Mouse (Mus musculus) gastrocnemius, adult 2 months (tissue): ENCODE results near the gene Efna4. TPM values are rescaled to one million over a fixed set of nuclear protein-coding genes. Genes with fewer than 3 reads are reported as not detected.

Experiments used
- DNase-seq: peaks from one replicate; pipeline ENCODE4 v3.0.0; 2022
- H3K27ac ChIP-seq: fragments of 200-600 bp; 2 replicates; pipeline ENCODE4 v1.8.1; 2022; ENCODE audit warnings: mild to moderate bottlenecking
- H3K4me3 ChIP-seq: fragments of 200-600 bp; 2 replicates; pipeline ENCODE4 v1.8.1; 2022; ENCODE audit warnings: mild to moderate bottlenecking, moderate library complexity
- CTCF ChIP-seq: fragments of 200-600 bp; IDR thresholded peaks from 2 replicates; pipeline ENCODE4 v1.8.1; 2022; ENCODE audit warnings: antibody characterized with exemption, mild to moderate bottlenecking, moderate library complexity
- intact Hi-C: fragments of 180-260 bp; cut with DNase I; formaldehyde crosslinking; loops from one replicate; pipeline ENCODE4 v1.15.1; 2025
- total RNA-seq, 2 experiments: library from RNA; stranded (reverse); gene quantifications; 2 replicates each; pipeline ENCODE4 v1.2.3; 2021

The Efna4 gene
- total RNA-seq, 2 experiments from 2014 or later: 0.15 to 0.20 TPM

DNA sequence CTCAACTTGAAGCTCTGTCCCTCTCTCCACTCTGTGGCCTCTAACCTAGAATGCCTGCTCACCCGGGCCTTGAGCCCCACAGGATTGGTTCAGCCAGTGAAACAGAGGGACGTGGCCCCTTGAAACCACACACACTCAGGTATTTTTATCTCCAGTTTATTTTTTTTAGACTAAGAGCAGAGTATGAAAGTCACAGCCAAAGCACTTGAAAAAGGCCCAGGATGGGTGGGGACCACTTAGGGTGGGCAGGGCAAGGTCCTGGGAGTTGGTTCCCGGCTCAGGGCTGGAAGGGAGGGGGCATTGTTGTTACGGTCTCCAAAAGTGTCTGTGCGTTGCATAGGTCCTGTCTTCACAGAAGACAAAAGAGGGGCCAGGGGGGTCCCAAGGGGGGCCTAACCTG lies 23.5 kb downstream of the Efna4 start:
- TF ChIP-seq CTCF: no peak
- H3K27ac ChIP-seq: 0 out of 2 replicates have a peak overlapping the region, but pooled peaks have one; percentile 38
- intact Hi-C loops: no loop called here
- DNase-seq: no peak
- no peak overlapping the region for H3K4me3 ChIP-seq

DNA sequence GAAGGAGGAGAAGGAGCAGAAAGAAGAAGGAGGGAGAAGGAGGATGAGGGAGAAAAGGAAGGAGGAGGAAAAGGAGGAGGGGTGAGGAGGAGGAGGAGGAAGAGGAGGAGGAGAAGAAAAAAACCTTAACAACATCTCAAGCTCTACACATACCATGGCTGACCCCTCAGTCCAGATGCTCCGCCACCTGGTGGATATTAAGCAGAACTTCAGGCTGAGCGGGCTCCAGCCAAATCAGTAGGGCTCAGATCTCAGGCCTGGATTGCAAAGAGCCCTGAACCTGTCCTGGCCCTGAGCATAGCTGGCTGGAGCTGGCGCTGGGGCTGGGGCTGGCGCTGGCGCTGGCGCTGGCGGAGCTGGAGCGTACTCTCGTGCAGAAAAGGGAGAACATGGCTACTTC lies 29.7 kb downstream of the Efna4 start:
- no peak overlapping the region for H3K4me3 ChIP-seq
- no peak overlapping the region for H3K27ac ChIP-seq
- DNase-seq: peak; percentile 74
- TF ChIP-seq CTCF: peak; percentile 84
- intact Hi-C loops: loop anchor here (2.0 kb wide), 1 partner anchor 61 kb away; the partner anchor contains the start of gene Trim46

DNA sequence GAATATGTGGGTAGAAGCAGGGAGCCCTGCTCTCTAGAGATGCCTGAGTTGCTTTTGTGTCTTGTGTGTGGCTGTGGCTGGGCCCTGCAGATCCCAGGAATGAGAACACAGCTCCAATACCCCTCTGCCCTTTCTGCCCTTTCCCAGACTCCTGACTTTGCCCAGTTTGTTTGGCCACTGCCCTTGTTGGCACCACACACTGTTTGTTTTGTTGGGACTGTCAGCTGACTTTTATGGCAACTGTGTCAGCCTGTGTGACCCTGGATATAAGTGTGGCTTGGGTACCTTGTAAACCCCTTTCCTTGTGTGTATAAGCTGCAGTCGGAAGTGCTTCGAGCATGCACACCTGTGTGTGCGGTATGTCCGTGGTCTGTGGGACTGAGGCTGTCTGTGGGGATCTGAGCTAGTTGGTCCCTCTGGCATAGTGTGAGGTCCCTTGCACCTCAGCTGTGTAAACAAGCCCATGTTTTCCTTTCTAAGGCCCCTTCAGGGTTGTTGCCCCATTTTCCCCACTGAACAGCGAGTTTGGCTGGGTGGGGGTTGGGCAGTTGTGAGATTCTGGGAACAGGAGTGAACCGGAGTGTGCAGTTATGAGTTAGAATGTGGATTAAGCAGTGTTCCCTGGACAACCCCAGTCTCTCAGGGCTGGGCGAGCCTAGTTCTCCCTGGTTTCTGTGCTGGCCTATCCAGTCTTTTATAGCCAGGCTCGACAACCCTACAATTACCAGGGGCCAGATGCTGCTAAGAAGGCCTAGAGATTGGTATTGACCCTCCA lies 32.1 kb downstream of the Efna4 start:
- intact Hi-C loops: no loop called here
- Histone ChIP-seq H3K27ac (no peak overlapping the region), H3K4me3 (no peak overlapping the region)
- TF ChIP-seq CTCF: no peak
- no peak for DNase-seq

DNA sequence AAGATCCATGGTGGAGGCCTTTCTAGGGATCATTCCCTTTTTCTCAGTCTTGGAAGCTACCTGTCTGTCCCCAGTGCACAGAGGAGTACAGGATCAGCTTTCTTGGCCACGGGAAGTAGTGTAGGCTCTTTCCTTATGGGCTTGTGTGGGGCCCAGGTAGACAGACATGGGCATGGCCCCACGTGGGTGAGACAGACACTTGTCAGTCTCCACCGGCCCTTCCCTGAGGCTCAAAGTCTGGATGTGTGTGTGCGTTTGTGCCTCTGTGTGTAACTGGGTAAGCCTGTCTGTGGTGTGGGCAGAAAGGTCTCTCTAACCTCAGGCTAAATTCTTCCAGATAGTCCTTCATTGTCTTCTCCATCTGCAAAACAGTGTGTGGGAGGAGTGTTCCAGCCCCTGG lies 32.7 kb downstream of the Efna4 start:
- TF ChIP-seq CTCF: no peak
- intact Hi-C loops: no loop called here
- Histone ChIP-seq H3K4me3 (no peak overlapping the region), H3K27ac (no peak overlapping the region)
- no peak for DNase-seq

DNA sequence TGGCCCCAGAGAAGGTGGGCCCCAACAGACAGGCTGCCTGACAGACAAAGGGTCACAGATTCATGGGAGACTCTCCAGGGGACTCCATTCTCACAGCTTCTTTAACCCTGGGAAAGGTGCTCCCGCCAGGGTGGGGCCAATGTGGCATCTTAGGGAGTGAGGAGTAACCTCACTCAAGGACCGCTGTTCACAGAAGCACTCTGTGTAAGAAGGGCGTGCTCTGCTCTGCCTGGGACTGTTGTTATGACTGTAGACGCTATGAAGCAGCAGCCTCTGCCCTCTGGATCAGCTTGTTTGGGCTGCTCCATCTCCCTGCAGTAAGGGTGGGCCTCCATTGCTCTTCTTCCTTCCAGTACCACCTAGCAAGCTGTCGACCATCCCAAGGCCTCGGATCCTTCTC lies 33.4 kb downstream of the Efna4 start:
- no peak overlapping the region for H3K27ac ChIP-seq
- no peak for TF ChIP-seq CTCF
- no peak overlapping the region for H3K4me3 ChIP-seq
- DNase-seq: no peak
- intact Hi-C loops: no loop called here

DNA sequence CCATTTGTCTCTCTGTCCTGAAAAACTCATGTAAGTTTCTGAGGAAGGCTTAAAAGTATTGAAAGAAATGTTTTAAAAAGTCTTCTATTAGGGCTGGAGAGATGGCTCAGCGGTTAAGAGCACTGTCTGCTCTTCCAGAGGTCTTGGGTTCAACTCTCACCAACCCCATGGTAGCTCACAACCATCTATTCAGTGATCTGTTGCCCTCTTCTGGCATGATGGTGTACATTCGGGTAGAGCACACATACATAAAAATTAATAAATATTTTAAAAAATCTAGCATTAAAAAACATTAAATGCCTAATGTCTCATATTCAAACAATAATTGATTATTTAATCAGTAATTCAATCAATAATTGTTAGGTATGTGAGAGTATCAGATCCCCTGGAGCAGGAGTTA lies 37.3 kb downstream of the Efna4 start:
- no peak for DNase-seq
- intact Hi-C loops: no loop called here
- H3K4me3 ChIP-seq: no peak overlapping the region
- peak; percentile 32; the same call in 1 of the 2 replicates for TF ChIP-seq CTCF
- no peak overlapping the region for H3K27ac ChIP-seq

DNA sequence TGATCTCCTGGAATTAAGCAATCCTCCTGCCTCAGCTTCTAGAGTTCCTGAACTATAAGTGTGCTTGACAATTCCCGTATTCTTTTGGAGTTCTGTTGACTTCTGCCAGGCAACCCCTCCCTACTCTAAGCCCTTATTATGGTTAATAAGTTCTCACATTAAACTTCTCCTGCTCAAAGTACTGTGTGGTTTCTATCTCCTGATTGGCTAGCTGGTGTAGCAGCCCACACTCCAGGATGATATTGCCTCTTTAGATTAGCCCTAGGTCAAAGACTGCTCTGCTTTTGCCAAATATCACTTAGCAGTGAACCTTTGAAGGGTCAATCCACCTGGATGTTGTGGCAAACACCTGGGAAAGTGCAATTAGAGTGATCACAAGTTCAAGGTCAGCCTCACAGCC lies 37.8 kb downstream of the Efna4 start:
- no peak for TF ChIP-seq CTCF
- Histone ChIP-seq H3K4me3 (peak overlapping the region; percentile 64), H3K27ac (no peak overlapping the region)
- intact Hi-C loops: no loop called here
- DNase-seq: no peak

DNA sequence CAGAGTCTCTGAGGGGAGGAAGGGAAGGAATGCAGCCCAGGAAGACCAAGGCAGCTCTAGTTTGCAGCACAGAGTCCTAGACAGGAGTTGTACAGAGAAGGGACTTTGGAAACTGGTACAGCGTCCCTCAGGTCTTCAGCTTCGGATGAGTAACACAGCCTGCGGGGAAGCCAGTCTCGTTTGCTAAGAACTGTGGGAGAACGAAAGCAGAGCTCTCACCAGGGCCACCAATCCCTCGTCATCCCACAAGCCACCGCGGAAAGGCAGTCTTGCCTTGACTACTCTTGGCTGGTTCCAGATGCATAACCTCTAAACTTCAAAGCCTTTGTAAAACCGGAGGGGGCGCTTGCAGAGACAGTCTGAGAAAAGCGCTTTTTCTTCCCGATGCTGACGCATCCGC lies 38.3 kb downstream of the Efna4 start:
- H3K27ac ChIP-seq: peak overlapping the region; percentile 38; the same call in 1 of the 2 replicates
- TF ChIP-seq CTCF: no peak
- intact Hi-C loops: no loop called here
- no peak for DNase-seq
- peak overlapping the region; percentile 64 for H3K4me3 ChIP-seq

DNA sequence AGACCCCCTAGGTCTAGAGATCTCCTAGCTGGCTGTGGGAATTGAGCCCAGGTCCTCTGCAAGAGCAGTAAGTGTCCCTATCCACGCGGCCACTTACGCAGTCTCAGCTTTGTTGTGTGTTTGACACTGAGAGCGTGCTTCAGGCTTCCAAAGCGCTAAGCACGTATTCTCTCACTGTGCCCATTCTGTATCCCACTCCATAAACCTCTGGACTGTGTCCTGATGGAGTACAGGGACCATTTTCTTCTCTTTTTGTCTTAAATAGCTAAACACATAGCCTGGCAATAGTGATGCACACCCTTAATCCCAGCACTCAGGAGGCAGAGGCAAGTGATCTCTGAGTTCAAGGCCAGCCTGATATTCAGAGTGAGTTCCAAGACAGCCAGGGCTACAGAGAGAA lies 38.9 kb downstream of the Efna4 start:
- intact Hi-C loops: no loop called here
- Histone ChIP-seq H3K27ac (no peak overlapping the region), H3K4me3 (no peak overlapping the region)
- DNase-seq: no peak
- TF ChIP-seq CTCF: no peak

DNA sequence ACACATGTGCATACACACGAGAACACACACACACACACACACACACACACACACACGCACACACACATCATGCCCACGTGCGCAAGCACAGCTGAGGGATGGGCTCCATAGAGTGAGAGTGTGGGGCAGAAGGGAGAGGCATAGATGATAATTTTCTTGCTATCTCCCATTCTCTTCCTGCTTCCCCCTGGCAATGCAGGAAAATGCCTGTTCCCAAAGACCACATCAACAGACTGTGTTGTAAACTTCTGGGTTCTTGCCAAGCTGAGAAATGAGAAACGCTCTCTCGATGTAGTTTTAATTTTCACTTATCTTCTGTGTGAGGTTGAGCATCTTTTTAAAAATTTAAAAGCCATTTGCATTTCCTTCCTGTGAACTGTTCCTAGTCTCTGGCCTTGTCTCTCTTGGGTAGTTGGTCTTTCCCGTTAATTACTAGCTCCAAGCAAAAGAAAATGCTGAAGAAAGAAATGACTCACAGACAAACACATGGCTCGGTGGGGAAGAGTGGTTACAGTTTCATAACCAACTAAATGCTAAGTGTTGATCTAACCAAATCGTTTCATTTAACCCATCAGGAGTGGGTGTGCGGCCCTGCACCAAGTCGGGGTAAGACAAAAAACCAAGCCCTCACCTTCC lies 40.9 kb downstream of the Efna4 start:
- TF ChIP-seq CTCF: no peak
- Histone ChIP-seq H3K4me3 (no peak overlapping the region), H3K27ac (no peak overlapping the region)
- no peak for DNase-seq
- intact Hi-C loops: no loop called here

DNA sequence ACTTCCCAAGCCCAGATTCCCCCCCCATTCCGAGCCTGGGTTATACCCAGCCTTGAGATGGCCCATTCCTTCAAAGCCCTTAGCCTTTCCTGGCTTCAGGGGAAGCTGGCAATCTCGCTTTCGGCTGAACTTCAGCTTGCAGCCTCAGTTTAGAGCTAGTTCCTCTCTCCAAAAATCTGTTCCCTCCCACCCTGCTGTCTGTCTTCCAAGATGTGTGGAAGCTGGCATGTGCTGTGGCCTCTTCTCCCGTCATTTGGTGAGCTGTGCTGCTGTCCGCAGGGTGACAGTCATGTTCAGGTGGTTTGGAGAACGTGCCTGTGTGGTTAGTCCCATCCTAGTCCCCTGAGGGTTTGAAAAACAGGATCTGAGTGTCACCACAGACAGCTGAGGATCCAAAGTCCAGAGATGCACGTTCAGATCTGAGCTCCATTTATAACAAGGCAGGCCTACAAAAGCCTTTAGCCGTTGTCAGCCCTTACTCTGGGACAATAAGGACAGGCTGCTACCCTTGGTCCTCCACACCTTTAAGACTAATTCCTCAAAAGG lies 42.1 kb downstream of the Efna4 start:
- no peak overlapping the region for H3K27ac ChIP-seq
- H3K4me3 ChIP-seq: no peak overlapping the region
- no peak for DNase-seq
- TF ChIP-seq CTCF: no peak
- intact Hi-C loops: no loop called here

DNA sequence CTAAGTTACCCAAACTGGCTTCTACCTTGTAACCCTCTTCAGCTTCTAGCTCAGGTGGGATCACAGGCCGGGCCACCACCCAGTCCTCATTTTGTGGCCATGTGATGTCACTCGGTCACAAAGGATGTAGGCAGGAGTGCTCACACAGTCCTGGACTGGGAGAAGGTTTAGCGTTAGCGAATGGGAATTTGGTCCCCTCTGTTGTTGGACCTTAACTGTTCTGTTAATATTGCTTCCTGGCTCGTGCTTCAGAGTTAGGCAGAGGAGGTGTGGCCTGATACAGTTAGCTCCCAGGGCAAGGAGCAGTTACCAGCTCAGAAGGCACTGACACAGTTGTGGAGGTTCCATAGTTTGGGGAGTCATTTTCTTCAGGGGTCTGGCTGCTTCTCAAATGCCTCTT lies 43.6 kb downstream of the Efna4 start:
- no peak for DNase-seq
- intact Hi-C loops: no loop called here
- Histone ChIP-seq H3K27ac (no peak overlapping the region), H3K4me3 (no peak overlapping the region)
- TF ChIP-seq CTCF: no peak

DNA sequence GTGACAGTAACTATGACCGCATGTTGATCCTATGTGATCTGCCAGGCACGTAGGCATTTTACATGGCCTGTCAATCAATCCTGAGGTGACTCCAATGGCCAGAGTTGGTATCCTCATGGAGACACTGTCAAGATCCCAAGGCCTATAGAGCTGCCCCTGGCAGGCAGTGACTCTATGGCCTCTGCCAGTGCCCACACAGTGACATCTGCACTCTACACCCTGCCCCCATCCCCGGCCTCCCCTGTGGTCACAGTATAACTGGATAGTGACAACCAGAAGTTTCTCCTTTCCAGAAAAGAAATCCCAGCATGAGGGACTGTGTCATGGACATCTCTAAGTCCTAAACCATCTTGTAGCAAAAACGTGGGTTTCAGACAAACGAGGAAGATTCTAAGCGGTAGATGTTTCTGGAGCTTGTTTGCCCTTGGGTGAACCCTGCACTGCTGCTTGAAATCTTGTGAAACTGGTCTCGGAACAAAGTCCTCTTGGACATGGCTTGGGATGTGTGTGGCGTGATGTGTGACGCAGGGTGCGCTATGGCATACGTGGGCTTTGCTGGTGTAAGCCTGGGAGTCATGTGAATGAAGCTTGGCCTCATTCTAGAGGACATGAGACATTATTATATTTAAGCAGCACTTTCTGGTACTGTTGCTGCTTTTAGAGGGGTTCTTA lies 44.4 kb downstream of the Efna4 start:
- no peak overlapping the region for H3K27ac ChIP-seq
- TF ChIP-seq CTCF: no peak
- intact Hi-C loops: no loop called here

More for the DNA sequence above, 44.4 kb downstream of the Efna4 start:
- DNase-seq: no peak
- H3K4me3 ChIP-seq: no peak overlapping the region
